Mouse (Mus musculus) adrenal gland, postnatal 14 days (tissue): Measurements from ENCODE around the gene Cluh. TPM values are rescaled to one million over a fixed set of nuclear protein-coding genes. Genes with fewer than 3 reads are reported as not detected.

Experiments
- DNase-seq: peaks from one replicate; pipeline ENCODE4 v3.0.0; 2021; ENCODE audit warnings: mixed read lengths
- total RNA-seq: library from RNA; stranded (reverse); gene quantifications from 2 replicates; pipeline ENCODE4 v1.2.3, GENCODE M21; 2021

The Cluh gene
- total RNA-seq, 1 experiment from 2014 or later: 246 TPM

GRCm38 (mm10) chr11:74647966-74648365 lies 1.3 kb upstream of the Cluh start:
- DNase-seq: no peak

GRCm38 (mm10) chr11:74648676-74649075 lies 619 bp upstream of the Cluh start:
- no peak for DNase-seq

- DNase-seq: peak; percentile 80
Observed at GRCm38 (mm10) chr11:74649647-74650551, 604 bp downstream of the Cluh start.

GRCm38 (mm10) chr11:74650576-74651100 lies 1.3 kb downstream of the Cluh start:
- DNase-seq: peak; percentile 45

- DNase-seq: peak; percentile 83
Observed at GRCm38 (mm10) chr11:74652791-74653191, 3.5 kb downstream of the Cluh start.

GRCm38 (mm10) chr11:74653385-74653784 lies 4.1 kb downstream of the Cluh start:
- peak; percentile 72 for DNase-seq

- DNase-seq: peak; percentile 44
Observed at GRCm38 (mm10) chr11:74655941-74656340, 6.6 kb downstream of the Cluh start.

- DNase-seq: no peak
Observed at GRCm38 (mm10) chr11:74660336-74660735, 11.0 kb downstream of the Cluh start.

- no peak for DNase-seq
Observed at GRCm38 (mm10) chr11:74661641-74662040, 12.3 kb downstream of the Cluh start.

GRCm38 (mm10) chr11:74662221-74662620 lies 12.9 kb downstream of the Cluh start:
- DNase-seq: no peak

- DNase-seq: no peak
Observed at GRCm38 (mm10) chr11:74664279-74664678, 15.0 kb downstream of the Cluh start.

- DNase-seq: no peak
Observed at GRCm38 (mm10) chr11:74664906-74665305, 15.6 kb downstream of the Cluh start.

- DNase-seq: no peak
Observed at GRCm38 (mm10) chr11:74665631-74666283, 16.5 kb downstream of the Cluh start.

- peak; percentile 60 for DNase-seq
Observed at GRCm38 (mm10) chr11:74666284-74666652, 17.0 kb downstream of the Cluh start.

GRCm38 (mm10) chr11:74666776-74667581 lies 17.7 kb downstream of the Cluh start:
- no peak for DNase-seq

GRCm38 (mm10) chr11:74667582-74668010 lies 18.3 kb downstream of the Cluh start:
- no peak for DNase-seq

GRCm38 (mm10) chr11:74668466-74668865 lies 19.2 kb downstream of the Cluh start:
- DNase-seq: no peak

GRCm38 (mm10) chr11:74668971-74669370 lies 19.7 kb downstream of the Cluh start:
- DNase-seq: no peak

- no peak for DNase-seq
Observed at GRCm38 (mm10) chr11:74670151-74670550, 20.9 kb downstream of the Cluh start.

- DNase-seq: no peak
Observed at GRCm38 (mm10) chr11:74671013-74671412, 21.7 kb downstream of the Cluh start.

GRCm38 (mm10) chr11:74671839-74672238 lies 22.5 kb downstream of the Cluh start:
- no peak for DNase-seq

- no peak for DNase-seq
Observed at GRCm38 (mm10) chr11:74672901-74673513, 23.7 kb downstream of the Cluh start.
